In genomic region chr3:69234525-69234924, GRCm38 (mm10) we compare ENCODE assay signal across 39 mouse cellular contexts. TPM values are rescaled to one million over a fixed set of nuclear protein-coding genes. Genes with fewer than 3 reads are reported as not detected.
"Had no signal": no experiment of that assay in that cellular context is flagged by ENCODE, and none has a peak within 500 bp of the region (broad histone marks: within the 10 kb centered on the region; RNA-seq: fewer than 3 reads in every experiment).

No protein-coding gene starts in this region.

- ATAC-seq: hindbrain, embryonic 16.5 days; inflammation-experienced regulatory T-cells, adult 6 months; intestine, embryonic 15.5 days; intestine, postnatal 0 days had no signal

- H3K9me3 ChIP-seq: heart, embryonic 12.5 days; hindbrain, embryonic 10.5 days; hindbrain, embryonic 12.5 days; intestine, embryonic 15.5 days; limb, embryonic 10.5 days; limb, embryonic 12.5 days; liver, embryonic 13.5 days had no signal

- H3K4me3 ChIP-seq: gastrocnemius, adult 2 months; heart, adult 2 months; heart, embryonic 12.5 days; hindbrain, embryonic 10.5 days; hindbrain, embryonic 12.5 days; intestine, embryonic 15.5 days; limb, embryonic 10.5 days; limb, embryonic 12.5 days; liver, embryonic 13.5 days had no signal

- H3K4me1 ChIP-seq: heart, embryonic 12.5 days; hindbrain, embryonic 10.5 days; hindbrain, embryonic 12.5 days; intestine, embryonic 15.5 days; liver, embryonic 13.5 days had no signal

- H3K4me2 ChIP-seq: heart, embryonic 12.5 days; hindbrain, embryonic 12.5 days; hindbrain, embryonic 14.5 days; intestine, embryonic 15.5 days; limb, embryonic 12.5 days; liver, embryonic 11.5 days; liver, embryonic 13.5 days had no signal

- DNase-seq: gastrocnemius, adult 2 months; gastrocnemius, postnatal 10 days; gastrocnemius, postnatal 25 days; heart, adult 2 months; heart, postnatal 10 days; heart, postnatal 4 days; kidney, adult 18-20 months; kidney, adult 8-10 months; kidney, postnatal 14 days; kidney, postnatal 36 days; layer of hippocampus, adult 9-11 months; layer of hippocampus, postnatal 36 days; liver; liver, embryonic 13.5 days had no signal

- H3K27ac ChIP-seq: gastrocnemius, adult 2 months; heart, adult 2 months; hindbrain, embryonic 10.5 days; hindbrain, embryonic 12.5 days; hindbrain, embryonic 14.5 days; intestine, embryonic 15.5 days; limb, embryonic 10.5 days; limb, embryonic 12.5 days; liver, embryonic 13.5 days had no signal

- H3K9ac ChIP-seq: heart, embryonic 12.5 days; hindbrain, embryonic 12.5 days; hindbrain, embryonic 14.5 days; intestine, embryonic 15.5 days; limb, embryonic 12.5 days; liver, embryonic 13.5 days had no signal

- H3K36me3 ChIP-seq: heart, embryonic 12.5 days; hindbrain, embryonic 10.5 days; hindbrain, embryonic 12.5 days; intestine, embryonic 15.5 days; limb, embryonic 10.5 days; limb, embryonic 12.5 days; liver, embryonic 13.5 days had no signal

- H3K27me3 ChIP-seq: heart, embryonic 12.5 days; hindbrain, embryonic 12.5 days; intestine, embryonic 15.5 days; limb, embryonic 12.5 days; liver, embryonic 13.5 days had no signal

RNA-seq across cellular contexts. Expression of gene Arl14, which starts 12.3 kb away (rescaled TPM):
- total RNA-seq: gastrocnemius, adult 2 months; gastrocnemius, postnatal 10 days; gastrocnemius, postnatal 25 days; gastrocnemius, postnatal 4 days; granulocyte monocyte progenitor cell, adult 5-6 weeks; heart, adult 2 months; heart, postnatal 10 days; heart, postnatal 25 days; heart, postnatal 4 days; layer of hippocampus, adult 18-20 months; layer of hippocampus, adult 8-10 months; layer of hippocampus, postnatal 14 days; layer of hippocampus, postnatal 36 days; left cerebral cortex, adult 18-20 months; left cerebral cortex, adult 8-10 months; left cerebral cortex, postnatal 14 days; left cerebral cortex, postnatal 36 days had no signal
- polyA plus RNA-seq: heart, adult 2 months; heart, embryonic 12.5 days; heart, embryonic 14.5 days; heart, embryonic 16.5 days; hindbrain, embryonic 10.5 days; hindbrain, embryonic 12.5 days; hindbrain, embryonic 14.5 days; hindbrain, embryonic 16.5 days; inflammation-experienced regulatory T-cells, adult 6 months; kidney, embryonic 14.5 days; limb, embryonic 10.5 days; limb, embryonic 12.5 days; limb, embryonic 14.5 days; liver, embryonic 11.5 days; liver, embryonic 13.5 days had no signal
